Comparison of ENCODE assay signal across 7 mouse cellular contexts in the genomic region with DNA sequence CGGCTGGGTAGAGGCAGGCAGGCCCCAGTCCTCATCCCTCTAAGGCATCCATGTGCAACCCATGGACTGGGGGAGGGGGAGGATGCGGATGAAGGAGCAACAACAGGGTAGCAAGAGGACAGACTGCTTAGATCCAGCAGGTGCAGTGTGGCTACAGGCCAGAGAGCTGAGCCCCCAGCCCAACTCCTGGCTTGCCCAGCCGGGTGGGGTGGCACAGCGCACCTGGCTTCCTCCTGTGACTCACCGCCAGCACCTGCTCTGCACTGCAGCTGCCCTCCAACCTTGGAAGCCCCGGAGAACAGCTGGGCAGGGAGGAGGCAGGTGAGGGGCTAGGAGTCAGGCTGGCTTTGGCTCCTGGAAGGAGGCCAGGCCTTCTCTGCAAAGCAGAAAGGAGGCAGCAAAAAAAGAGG. TPM values are rescaled to one million over a fixed set of nuclear protein-coding genes. Genes with fewer than 3 reads are reported as not detected.
DNase-seq lines count a peak whose midpoint lies in the region; ATAC-seq lines count a peak whose summit lies in the region.

No protein-coding gene starts in this region.

- no peaks in the 10 kb centered on the region for H3K9me3 ChIP-seq in lung, embryonic 16.5 days (ENCODE audit: control insufficient read depth, low read length)
- no peaks in the 10 kb centered on the region for H3K9me3 ChIP-seq in forebrain, embryonic 13.5 days (replicated peaks)
- H3K9me3 ChIP-seq in limb, embryonic 15.5 days, result no peaks in the 10 kb centered on the region

- no peaks in the 10 kb centered on the region for H3K36me3 ChIP-seq in lung, embryonic 16.5 days (ENCODE audit: control insufficient read depth, insufficient read depth, low read length)
- H3K36me3 ChIP-seq in forebrain, embryonic 13.5 days (ENCODE audit: poor library complexity, severe bottlenecking), result no peaks in the 10 kb centered on the region
- no peaks in the 10 kb centered on the region for H3K36me3 ChIP-seq in limb, embryonic 15.5 days

- peak overlapping the region; percentile 61 for H3K9ac ChIP-seq in lung, embryonic 16.5 days (ENCODE audit: low read length)
- peak overlapping the region; percentile 22 for H3K9ac ChIP-seq in forebrain, embryonic 13.5 days
- H3K9ac ChIP-seq in limb, embryonic 15.5 days, result no peak overlapping the region

- peak overlapping the region; percentile 36; the same call in 1 of the 2 replicates for H3K4me3 ChIP-seq in lung, embryonic 16.5 days (ENCODE audit: low read length)
- no peak overlapping the region for H3K4me3 ChIP-seq in forebrain, embryonic 13.5 days
- H3K4me3 ChIP-seq in limb, embryonic 15.5 days, result peak overlapping the region; percentile 21; the same call in 1 of the 2 replicates

- peaks cover 34% of the 10 kb centered on the region for H3K4me1 ChIP-seq in lung, embryonic 16.5 days (replicated peaks; ENCODE audit: control insufficient read depth, insufficient read depth, low read length)
- peaks cover 23% of the 10 kb centered on the region for H3K4me1 ChIP-seq in forebrain, embryonic 13.5 days
- peaks cover 58% of the 10 kb centered on the region for H3K4me1 ChIP-seq in limb, embryonic 15.5 days

- ATAC-seq in lung, embryonic 16.5 days (ENCODE audit: low read depth), result peak; percentile 65
- ATAC-seq in forebrain, embryonic 13.5 days, result peak; percentile 62
- ATAC-seq in limb, embryonic 15.5 days (ENCODE audit: insufficient number of reproducible peaks, low FRiP score, low TSS enrichment, low read depth), result peak; percentile 56

- H3K27ac ChIP-seq in lung, embryonic 16.5 days (ENCODE audit: low read length), result peak overlapping the region; percentile 82
- H3K27ac ChIP-seq in forebrain, embryonic 13.5 days, result peak overlapping the region; percentile 87
- H3K27ac ChIP-seq in limb, embryonic 15.5 days, result peak overlapping the region; percentile 89

- H3K4me2 ChIP-seq in lung, embryonic 16.5 days (ENCODE audit: low read depth, low read length), result peak overlapping the region; percentile 53
- H3K4me2 ChIP-seq in forebrain, embryonic 13.5 days, result peak overlapping the region; percentile 49
- H3K4me2 ChIP-seq in limb, embryonic 15.5 days, result peak overlapping the region; percentile 44

- DNase-seq in lung, adult 18-20 months, result no peak
- peak; percentile 76 for DNase-seq in thymus, postnatal 0 days (ENCODE audit: low spot score)
- no peak for DNase-seq in left cerebral cortex, adult 11 months (ENCODE audit: low spot score)
- no peak for DNase-seq in natural killer cell, adult 2 months (ENCODE audit: low spot score in 2 of 2)

- 28% methylated on average over 6 of the region's 6 CpGs for WGBS in lung, embryonic 16.5 days
- 17% methylated on average over 6 of the region's 6 CpGs for WGBS in forebrain, embryonic 13.5 days
- 8% methylated on average over 6 of the region's 6 CpGs for WGBS in limb, embryonic 15.5 days

- H3K27me3 ChIP-seq in lung, embryonic 16.5 days (ENCODE audit: control insufficient read depth, insufficient read depth, low read depth, low read length), result no peaks in the 10 kb centered on the region
- H3K27me3 ChIP-seq in forebrain, embryonic 13.5 days, result peaks cover 67% of the 10 kb centered on the region
- H3K27me3 ChIP-seq in limb, embryonic 15.5 days, result no peaks in the 10 kb centered on the region

RNA-seq across cellular contexts. Expression of a gene that starts 21.8 kb away (rescaled TPM):
- polyA plus RNA-seq in lung, embryonic 16.5 days (2015; fragmentation: Nextera tagmentation; extraction: Ambion mirVana), result 14.4 and 14.8 TPM in 2 replicates
- polyA plus RNA-seq in forebrain, embryonic 13.5 days (2015; fragmentation: Nextera tagmentation; extraction: Ambion mirVana), result 27.3 and 30.7 TPM in 2 replicates
- polyA plus RNA-seq in limb, embryonic 15.5 days (2015; fragmentation: Nextera tagmentation; extraction: Ambion mirVana), result 15.4 and 18.1 TPM in 2 replicates
- polyA plus RNA-seq in thymus, postnatal 0 days (2015; fragmentation: Nextera tagmentation; extraction: Ambion mirVana), result 5.5 and 6.0 TPM in 2 replicates

RNA-seq across cellular contexts. Expression of a gene that starts 32.7 kb away (rescaled TPM):
- 23.3 and 26.2 TPM in 2 replicates for polyA plus RNA-seq in lung, embryonic 16.5 days (2015; fragmentation: Nextera tagmentation; extraction: Ambion mirVana)
- 16.9 and 18.0 TPM in 2 replicates for polyA plus RNA-seq in forebrain, embryonic 13.5 days (2015; fragmentation: Nextera tagmentation; extraction: Ambion mirVana)
- 21.7 and 24.0 TPM in 2 replicates for polyA plus RNA-seq in limb, embryonic 15.5 days (2015; fragmentation: Nextera tagmentation; extraction: Ambion mirVana)
- polyA plus RNA-seq in thymus, postnatal 0 days (2015; fragmentation: Nextera tagmentation; extraction: Ambion mirVana), result 20.0 and 22.7 TPM in 2 replicates

RNA-seq across cellular contexts. Expression of a gene that starts 40.8 kb away (rescaled TPM):
- 0.29 TPM in 1 of 2 replicates, not detected in the other for polyA plus RNA-seq in lung, embryonic 16.5 days (2015; fragmentation: Nextera tagmentation; extraction: Ambion mirVana)
- 0.30 and 0.44 TPM in 2 replicates for polyA plus RNA-seq in forebrain, embryonic 13.5 days (2015; fragmentation: Nextera tagmentation; extraction: Ambion mirVana)
- 0.31 and 0.38 TPM in 2 replicates for polyA plus RNA-seq in limb, embryonic 15.5 days (2015; fragmentation: Nextera tagmentation; extraction: Ambion mirVana)
- 0.26 and 0.60 TPM in 2 replicates for polyA plus RNA-seq in thymus, postnatal 0 days (2015; fragmentation: Nextera tagmentation; extraction: Ambion mirVana)

RNA-seq across cellular contexts. Expression of a gene that starts 43.3 kb away (rescaled TPM):
- polyA plus RNA-seq in lung, embryonic 16.5 days (2015; fragmentation: Nextera tagmentation; extraction: Ambion mirVana), result 17.9 and 20.0 TPM in 2 replicates
- polyA plus RNA-seq in forebrain, embryonic 13.5 days (2015; fragmentation: Nextera tagmentation; extraction: Ambion mirVana), result 11.3 and 12.3 TPM in 2 replicates
- 19.5 and 20.6 TPM in 2 replicates for polyA plus RNA-seq in limb, embryonic 15.5 days (2015; fragmentation: Nextera tagmentation; extraction: Ambion mirVana)
- 10.0 and 12.0 TPM in 2 replicates for polyA plus RNA-seq in thymus, postnatal 0 days (2015; fragmentation: Nextera tagmentation; extraction: Ambion mirVana)
